Mouse (Mus musculus) embryo, embryonic 11.5 days (tissue): ENCODE results near the gene Tnni2.
"Not testable (repeated sequence)": the region's sequence is repeated elsewhere in the genome, so short reads cannot be mapped to it uniquely, and the experiment has no call there.

Experiments used
- DNase-seq: peaks from one replicate; pipeline ENCODE4 v3.0.0-alpha.2; 2012; ENCODE audit warnings: low read depth, low spot score

The Tnni2 gene

DNA sequence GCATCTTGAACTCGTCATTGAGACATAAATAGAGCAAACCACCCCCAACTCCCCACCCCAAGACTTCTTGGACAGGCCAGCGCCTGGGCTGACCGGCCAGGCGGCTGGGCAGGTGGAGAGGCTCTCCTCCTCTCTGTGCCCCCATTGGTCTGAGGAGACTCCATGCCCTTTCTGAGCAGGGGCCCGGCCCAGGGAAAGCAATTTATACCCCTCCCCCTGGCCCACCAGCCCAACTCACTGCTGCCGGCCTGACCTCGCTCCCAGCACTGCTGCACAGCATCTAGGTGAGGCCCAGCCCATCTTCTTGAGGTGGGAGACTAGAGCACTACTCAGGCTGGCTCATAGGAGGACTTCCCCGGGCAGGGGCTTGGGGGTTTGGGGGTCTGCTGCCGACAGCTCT is at the start of gene Tnni2:
TSS of gene Tnni2 (plus strand) at position 224 of the 400 bp plus-strand sequence.
- DNase-seq = no peak

DNA sequence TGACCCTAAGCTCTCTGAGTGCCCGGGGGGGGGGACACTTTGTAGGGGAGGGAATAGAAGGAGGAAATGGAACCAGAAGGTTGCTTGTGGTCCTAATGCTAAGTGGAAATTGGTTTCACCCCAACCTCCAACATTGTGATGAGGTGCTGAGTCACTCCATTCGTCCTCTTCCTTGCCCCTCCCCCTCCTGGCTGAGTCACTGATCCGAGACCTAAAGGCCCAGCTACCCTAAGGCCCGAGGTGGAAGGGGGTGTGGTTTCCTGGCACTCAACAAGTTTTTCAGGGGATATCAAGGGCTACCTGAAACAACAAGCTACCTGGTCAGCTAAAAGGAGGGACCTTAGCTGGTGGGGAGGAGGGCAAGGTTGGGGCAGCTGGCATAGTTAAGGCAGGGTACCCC is 48.4 kb upstream of the Tnni2 start:
- DNase-seq = no peak

DNA sequence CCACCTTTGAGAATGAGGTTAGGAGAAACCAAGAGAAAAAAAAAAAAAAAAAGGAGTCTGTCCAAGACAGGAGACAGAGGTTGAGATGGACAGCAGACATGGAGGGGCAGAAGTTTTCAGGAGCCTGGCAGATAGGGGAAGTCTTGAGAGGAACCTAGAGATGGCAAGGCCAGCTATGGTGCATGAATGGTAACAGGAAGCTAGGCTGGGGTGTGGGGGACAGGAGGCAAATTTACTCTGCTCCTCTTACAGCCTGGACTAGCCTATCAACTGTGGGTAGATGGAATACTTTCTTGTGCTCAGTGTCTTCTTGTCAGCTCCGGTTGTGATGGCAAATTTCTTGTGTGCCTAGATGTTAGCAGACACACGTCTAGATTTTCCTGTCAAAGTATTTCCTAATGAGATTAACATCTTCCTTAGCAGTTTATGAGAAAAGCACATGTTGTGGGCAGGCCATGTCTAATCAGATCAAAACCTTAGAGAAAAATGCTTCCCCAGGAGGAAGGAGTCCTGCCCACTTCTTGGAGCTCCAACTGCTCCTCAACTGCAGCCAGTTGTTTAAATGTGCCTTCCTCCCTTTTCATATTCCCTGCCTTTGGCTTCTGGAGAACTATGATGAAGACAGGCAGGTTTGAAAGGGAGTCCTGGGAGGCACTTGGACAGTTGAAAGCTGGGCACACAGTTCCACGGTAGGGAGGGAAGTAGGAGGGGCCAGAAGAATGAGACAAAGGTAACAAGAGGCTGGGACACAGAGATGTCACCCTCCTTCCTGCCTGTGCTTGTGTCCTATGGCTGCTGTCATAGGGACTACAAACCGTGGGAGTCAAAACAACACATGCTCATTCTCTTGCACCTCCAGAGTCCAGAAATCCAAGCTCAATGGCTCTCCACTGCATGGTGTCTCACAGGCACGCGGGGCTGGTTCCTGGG is 47.1 kb upstream of the Tnni2 start:
- no peak for DNase-seq

DNA sequence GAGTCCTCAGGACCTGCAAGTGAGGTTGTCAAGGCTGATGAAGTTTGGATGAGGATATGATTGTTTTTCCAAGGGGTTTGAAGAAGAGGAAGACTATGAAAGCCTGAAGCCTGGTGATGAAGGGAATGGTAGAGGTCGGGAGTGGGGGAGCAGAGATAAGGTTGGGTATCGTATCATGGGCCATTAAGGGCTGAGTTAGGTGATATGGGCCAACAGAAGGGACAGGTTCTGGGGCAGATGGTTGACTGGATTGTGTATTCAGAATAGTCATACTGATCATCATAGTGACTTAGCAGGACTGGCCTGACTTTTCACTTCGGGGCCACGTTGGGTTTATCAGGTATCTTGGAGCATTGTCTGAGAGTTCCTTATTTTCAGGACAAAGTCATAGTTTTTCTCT is 46.1 kb upstream of the Tnni2 start:
- DNase-seq = no peak

DNA sequence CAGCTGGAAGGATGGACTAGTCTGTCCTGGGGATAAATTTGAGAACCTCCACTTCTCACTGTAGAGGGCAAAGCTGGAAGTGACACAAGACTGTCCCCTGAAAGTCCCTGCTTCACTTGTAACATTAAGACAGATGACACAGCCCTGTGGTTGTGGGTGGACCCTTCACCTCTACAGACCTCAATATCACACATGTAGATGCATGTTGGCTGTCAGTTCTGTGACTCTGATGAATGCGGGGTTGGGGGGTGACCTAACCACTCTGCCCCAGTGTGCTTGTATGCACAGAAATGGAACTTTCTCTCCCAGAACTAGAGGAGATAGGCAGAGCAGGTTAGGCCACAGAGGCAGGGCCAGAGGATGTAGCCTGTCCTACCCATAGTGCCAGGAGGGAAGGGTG is 45.0 kb upstream of the Tnni2 start:
- no peak for DNase-seq

GRCm38 (mm10) chr7:142398052-142398451 is 43.6 kb upstream of the Tnni2 start:
- no peak for DNase-seq

- DNase-seq = no peak
These were observed 42.4 kb upstream of the Tnni2 start for GRCm38 (mm10) chr7:142399250-142399649.

DNA sequence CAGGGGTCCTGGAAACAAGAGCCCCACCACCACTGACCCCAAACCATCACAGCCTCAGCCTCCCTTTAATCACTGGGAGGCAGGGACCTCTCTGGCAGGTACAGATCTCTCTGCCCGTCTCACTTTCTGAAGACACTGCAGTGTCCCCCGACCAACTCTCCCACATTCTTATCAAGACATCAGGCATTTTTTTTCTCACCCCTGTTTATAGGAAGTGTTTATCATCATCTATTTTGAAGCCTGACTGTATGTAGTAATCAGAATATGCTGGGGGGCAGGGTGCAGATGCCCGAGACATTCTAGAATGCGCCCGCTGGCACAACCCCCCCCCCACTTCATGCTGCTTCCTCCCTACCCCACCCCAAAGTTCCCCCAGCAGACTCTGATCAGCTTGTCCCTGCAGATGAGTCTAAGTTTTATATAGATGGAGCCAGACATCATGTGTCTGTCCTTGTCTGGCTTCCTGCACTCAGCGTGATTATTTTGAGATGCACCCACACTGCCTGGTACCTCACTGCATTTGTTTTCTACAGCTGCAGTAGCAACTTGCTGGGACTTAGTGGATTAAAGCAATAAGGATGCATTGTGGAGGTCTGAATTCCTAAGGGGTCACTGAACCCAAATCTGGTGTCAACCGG is 41.4 kb upstream of the Tnni2 start:
- DNase-seq = no peak

GRCm38 (mm10) chr7:142400750-142401142 is 40.9 kb upstream of the Tnni2 start:
- DNase-seq = no peak

GRCm38 (mm10) chr7:142403591-142403990 is 38.0 kb upstream of the Tnni2 start:
- no peak for DNase-seq

DNA sequence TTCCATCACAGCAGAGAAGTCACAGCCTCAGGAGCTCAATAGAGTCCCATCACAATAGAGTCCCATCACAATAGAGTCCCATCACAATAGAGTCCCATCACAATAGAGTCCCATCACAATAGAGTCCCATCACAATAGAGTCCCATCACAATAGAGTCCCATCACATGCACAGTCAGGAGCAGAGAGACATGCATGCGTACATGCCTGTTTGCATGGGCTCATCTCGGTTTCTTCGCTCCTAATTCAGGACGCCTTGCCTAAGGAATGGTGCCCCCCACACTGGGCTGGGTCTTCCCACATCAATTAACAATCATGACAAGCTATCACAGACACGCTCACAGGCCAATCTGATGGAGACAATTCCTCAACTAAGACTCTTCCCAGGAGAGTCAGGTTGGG is 36.5 kb upstream of the Tnni2 start:
- DNase-seq = not testable (repeated sequence)

DNA sequence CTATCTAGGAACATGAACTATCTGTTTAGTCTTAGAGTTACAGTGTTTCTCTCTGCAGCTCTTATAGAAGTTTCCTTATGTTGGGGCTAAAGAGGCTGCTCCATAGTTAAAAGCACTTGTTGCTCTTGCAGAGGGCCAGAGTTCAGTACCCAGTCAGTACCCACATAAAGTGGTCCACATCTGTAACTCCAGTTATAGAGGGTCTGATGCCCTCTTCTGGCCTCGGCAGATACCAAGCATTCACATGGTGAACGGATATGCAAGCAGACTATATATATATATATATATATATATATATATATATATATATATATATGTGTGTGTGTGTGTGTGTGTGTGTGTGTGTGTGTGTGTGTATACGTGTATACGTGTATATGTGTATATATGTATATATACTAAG is 33.7 kb upstream of the Tnni2 start:
- DNase-seq = no peak

- DNase-seq = no peak
These were observed 32.9 kb upstream of the Tnni2 start for GRCm38 (mm10) chr7:142408686-142409085.

- DNase-seq = no peak
These were observed 32.0 kb upstream of the Tnni2 start for GRCm38 (mm10) chr7:142409603-142410002.

DNA sequence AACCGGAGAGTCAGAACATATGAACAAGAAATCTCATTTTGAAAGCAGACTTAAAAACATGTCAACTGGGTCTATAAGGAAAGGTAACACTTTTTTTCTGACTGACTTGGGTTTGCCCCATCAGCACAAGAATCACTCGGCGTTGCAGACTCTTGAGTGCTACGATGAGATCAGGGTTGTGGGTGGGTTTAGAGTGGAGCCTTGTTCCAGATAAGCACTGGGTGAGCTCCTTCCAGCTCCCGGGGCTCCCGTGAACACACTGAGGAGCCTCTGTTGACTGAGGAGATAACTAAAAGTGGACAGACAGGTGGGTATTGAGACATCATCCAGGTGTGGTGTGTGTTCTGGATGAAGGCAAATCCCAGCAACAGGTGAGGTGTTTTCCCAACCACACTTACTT is 28.3 kb upstream of the Tnni2 start:
- no peak for DNase-seq

DNA sequence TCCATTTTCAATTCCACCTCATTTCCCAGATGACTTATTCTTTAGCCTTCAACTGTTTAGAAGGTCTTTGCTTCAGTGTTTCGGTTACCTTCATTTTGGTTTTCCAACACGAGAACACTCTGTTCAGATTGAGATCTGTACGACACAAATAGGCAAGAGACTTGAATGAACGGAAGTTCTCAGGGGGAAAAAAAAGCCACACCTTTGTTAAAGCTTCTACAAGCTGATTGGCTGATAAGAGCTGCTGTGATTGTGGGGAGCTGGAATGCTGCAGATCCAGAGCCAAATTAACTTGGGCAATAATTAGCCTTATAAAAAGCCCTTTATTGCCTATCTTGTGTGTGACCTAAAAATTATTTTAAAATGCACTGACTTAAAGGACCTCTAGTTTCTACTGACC is 26.3 kb upstream of the Tnni2 start:
- no peak for DNase-seq

DNA sequence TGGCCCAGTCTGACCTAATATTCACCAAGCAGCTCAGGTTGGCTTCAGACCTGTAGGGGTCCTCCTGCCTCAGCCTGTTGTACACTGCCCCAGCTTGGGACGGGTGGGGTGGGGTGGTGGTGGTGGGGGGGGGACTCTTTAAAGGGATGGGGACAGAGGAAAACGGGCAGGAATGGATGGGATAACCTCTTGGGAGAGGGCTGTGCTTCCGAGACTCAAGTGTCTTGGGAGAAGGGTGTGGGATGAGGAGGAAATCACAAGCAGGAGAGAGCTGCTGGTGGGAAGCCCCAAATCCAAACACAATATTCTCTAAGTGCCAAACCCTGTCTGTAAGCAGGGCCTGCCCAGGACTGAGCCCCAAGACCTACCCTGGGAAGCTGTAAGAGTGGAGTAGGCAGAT is 25.4 kb upstream of the Tnni2 start:
- no peak for DNase-seq

DNA sequence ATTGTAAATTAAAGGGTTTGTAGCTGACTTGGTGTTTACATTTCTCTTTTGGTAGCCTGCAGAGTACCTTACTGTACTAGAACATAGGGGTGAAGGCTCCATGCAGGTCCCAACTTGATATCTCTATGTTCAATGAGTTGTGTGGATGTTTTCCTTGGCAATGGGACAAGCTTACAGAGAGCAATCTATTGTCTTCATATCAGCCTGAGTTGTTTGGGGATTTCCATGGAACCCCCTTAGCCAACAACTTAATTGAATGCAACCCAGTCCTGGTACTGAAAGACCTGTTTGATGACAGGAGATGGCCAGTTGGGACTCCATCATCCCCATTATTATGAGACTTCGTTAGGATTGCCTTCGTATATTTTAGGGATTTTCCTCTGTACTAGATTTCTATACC is 23.6 kb upstream of the Tnni2 start:
- DNase-seq = no peak

DNA sequence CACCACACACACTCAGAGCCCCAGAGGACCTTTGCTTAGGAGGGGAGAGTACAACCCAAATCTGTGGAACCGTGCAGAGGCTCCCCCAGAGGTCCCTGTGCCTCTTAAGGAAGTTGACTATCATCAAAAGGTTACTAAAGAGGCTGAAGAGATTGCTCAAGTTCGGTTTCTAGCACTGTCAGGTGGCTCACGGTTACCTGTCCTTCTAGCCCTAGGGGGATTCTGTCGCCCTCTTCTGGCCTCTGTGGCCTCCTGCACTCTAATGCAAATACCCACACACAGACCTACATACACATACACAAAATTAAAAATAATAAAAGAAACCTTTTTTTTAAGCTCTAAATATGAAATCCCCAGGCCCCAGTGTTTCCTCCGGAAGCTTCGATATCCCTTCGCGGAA is 22.9 kb upstream of the Tnni2 start:
- DNase-seq = no peak

DNA sequence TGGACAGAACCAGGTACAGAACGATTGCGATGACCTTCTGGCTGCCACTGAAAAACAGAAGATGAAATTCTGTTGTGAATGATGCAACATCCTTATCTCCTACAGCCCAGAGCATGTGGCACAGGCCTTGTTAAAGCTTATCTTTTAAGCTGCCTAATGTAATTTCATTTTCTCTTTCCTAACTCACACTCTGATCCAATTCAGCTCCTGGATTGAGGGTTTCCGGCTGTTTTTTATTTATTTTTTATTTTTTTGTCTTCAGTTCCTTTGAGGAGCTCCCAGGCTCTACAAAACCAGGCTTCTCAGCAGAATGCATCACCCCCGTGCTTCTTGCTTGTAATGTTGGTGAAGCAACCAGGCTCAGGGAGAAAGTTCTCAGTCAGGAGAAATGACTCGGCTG is 21.7 kb upstream of the Tnni2 start:
- no peak for DNase-seq

GRCm38 (mm10) chr7:142421826-142422225 is 19.8 kb upstream of the Tnni2 start:
- DNase-seq = no peak

- no peak for DNase-seq
These were observed 15.9 kb upstream of the Tnni2 start for GRCm38 (mm10) chr7:142425641-142426213.

DNA sequence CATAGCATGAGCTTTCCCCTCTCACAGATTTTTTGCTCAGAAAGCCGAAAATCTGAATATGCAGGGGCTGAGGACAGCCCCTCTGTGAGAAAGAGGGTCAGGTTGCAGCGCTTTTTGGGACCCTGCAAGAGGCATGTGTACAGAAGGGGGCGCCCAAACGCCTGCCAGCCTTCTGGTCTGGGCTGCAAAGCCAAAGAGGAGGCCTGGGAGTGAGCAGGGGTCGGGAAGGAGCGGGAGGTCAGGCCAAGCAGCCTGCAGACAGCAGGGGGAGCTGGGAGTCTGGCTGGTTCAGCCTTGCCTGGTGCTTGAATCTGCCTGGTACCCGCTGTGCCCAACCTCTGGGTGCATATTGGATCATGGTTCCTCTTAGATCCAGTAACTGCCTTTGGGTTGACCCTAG is 13.4 kb upstream of the Tnni2 start:
- peak; percentile 53 for DNase-seq
